Mouse (Mus musculus): ENCODE measurements around the gene Pcolce.

- TF ChIP-seq ELF1 (IDR thresholded peaks at IDR 0.05; ENCODE audit: low read depth, low read length) (no peak), CHD2 (IDR thresholded peaks at IDR 0.05; ENCODE audit: low read length) (no peak), TCF12 (IDR thresholded peaks at IDR 0.05; ENCODE audit: low read depth, low read length) (no peak), CTCF (IDR thresholded peaks at IDR 0.05 in 2 of 3, conservative IDR thresholded peaks at IDR 0.05 in 1 of 3; ENCODE audit: control insufficient read depth in 1 of 3, insufficient read depth in 1 of 3, low read depth in 2 of 3, low read length in 3 of 3, poor library complexity in 1 of 3, severe bottlenecking in 1 of 3) (no peak), UBTF (IDR thresholded peaks at IDR 0.05; ENCODE audit: borderline replicate concordance, insufficient read depth, low read depth, low read length) (no peak)
Observed at GRCm38 (mm10) chr5:137649251-137649650, 35.7 kb upstream of the Pcolce start.

All from MEL (cell line).